8 mouse cellular contexts compared by ENCODE assay signal in the genomic region with DNA sequence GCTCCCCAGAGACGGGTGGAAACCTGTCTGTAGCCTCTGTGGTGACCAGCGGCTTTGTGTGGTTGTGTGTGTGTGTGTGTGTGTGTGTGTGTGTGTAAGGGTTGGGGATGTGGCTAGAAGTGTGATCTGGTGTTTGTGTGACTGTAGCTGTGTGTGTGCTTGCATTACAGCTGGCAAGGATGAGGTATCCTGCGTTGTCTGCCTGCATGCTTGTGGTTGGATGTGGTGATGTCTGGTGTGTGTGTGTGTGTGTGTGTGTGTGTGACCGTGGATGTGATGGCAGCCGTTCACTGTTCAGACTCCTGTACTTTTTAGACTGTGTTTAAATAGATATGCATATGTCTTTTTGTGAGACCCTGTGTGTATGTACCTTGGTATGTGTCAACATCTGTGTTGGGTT. TPM values are rescaled to one million over a fixed set of nuclear protein-coding genes. Genes with fewer than 3 reads are reported as not detected.
DNase-seq lines count a peak whose midpoint lies in the region; ATAC-seq lines count a peak whose summit lies in the region.

No protein-coding gene starts in this region.

- H3K9me3 ChIP-seq in megakaryocyte, embryonic 14.5 days, result no peaks in the 10 kb centered on the region
- H3K9me3 ChIP-seq in hindbrain, embryonic 16.5 days (ENCODE audit: control insufficient read depth, low read length), result no peaks in the 10 kb centered on the region

- H3K27me3 ChIP-seq in megakaryocyte, embryonic 14.5 days (replicated peaks), result peaks cover 43% of the 10 kb centered on the region
- no peaks in the 10 kb centered on the region for H3K27me3 ChIP-seq in hindbrain, embryonic 16.5 days (replicated peaks; ENCODE audit: control insufficient read depth, insufficient read depth, low read length)

- peak; percentile 53 for DNase-seq in cerebellum, adult 9-10 months
- no peak for DNase-seq in cerebellum, adult 11 months
- peak; percentile 41 for DNase-seq in naive thymus-derived CD4-positive, alpha-beta T cell, adult 2 months (ENCODE audit: low read depth)
- no peak for DNase-seq in frontal cortex, postnatal 25 days (ENCODE audit: low spot score in 2 of 2)

- H3K27ac ChIP-seq in hindbrain, embryonic 16.5 days (ENCODE audit: low read depth, low read length), result peak overlapping the region; percentile 92

- peaks cover 28% of the 10 kb centered on the region for H3K36me3 ChIP-seq in megakaryocyte, embryonic 14.5 days (replicated peaks; ENCODE audit: low read length)
- peaks cover 19% of the 10 kb centered on the region for H3K36me3 ChIP-seq in hindbrain, embryonic 16.5 days (ENCODE audit: control insufficient read depth, insufficient read depth, low read length)

- H3K9ac ChIP-seq in hindbrain, embryonic 16.5 days (ENCODE audit: low read depth, low read length), result peak overlapping the region; percentile 80

- H3K4me1 ChIP-seq in megakaryocyte, embryonic 14.5 days, result peaks cover 47% of the 10 kb centered on the region
- peaks cover 28% of the 10 kb centered on the region for H3K4me1 ChIP-seq in hindbrain, embryonic 16.5 days (ENCODE audit: control insufficient read depth, insufficient read depth, low read depth, low read length)

- H3K4me2 ChIP-seq in hindbrain, embryonic 16.5 days (ENCODE audit: low read length), result peak overlapping the region; percentile 89

- H3K4me3 ChIP-seq in megakaryocyte, embryonic 14.5 days (replicated peaks), result peak overlapping the region; percentile 67
- H3K4me3 ChIP-seq in hindbrain, embryonic 16.5 days (ENCODE audit: low read length), result peak overlapping the region; percentile 72

- WGBS in hindbrain, embryonic 16.5 days, result 12% methylated on average over 5 of the region's 5 CpGs

- ATAC-seq in megakaryocyte, adult 5-6 weeks (ENCODE audit: poor library complexity, severe bottlenecking), result no peak
- 0 out of 2 replicates have a peak, but pooled peaks have one; percentile 1 for ATAC-seq in hindbrain, embryonic 16.5 days
- ATAC-seq in erythroblast, adult 5-6 weeks (replicated peaks; ENCODE audit: low FRiP score, poor library complexity, severe bottlenecking), result no peak

RNA-seq across cellular contexts. Expression of gene Numbl, which starts 1.5 kb away (rescaled TPM):
- 2.0 and 2.4 TPM in 2 replicates for polyA plus RNA-seq in megakaryocyte, embryonic 14.5 days (2012; ENCODE audit: insufficient read depth, low replicate concordance)
- total RNA-seq in megakaryocyte, adult 5-6 weeks (2015), result 2.8 and 4.3 TPM in 2 replicates
- total RNA-seq in megakaryocyte, adult 5-6 weeks (2017), result 2.5 and 2.6 TPM in 2 replicates
- 54.4 and 59.5 TPM in 2 replicates for polyA plus RNA-seq in hindbrain, embryonic 16.5 days (2015; fragmentation: Nextera tagmentation; extraction: Ambion mirVana)
- 0.42 and 0.58 TPM in 2 replicates for total RNA-seq in erythroblast, adult 5-6 weeks (2015; ENCODE audit: low replicate concordance)
- total RNA-seq in erythroblast, adult 5-6 weeks (2017; ENCODE audit: low replicate concordance), result 0.17 and 1.5 TPM in 2 replicates

RNA-seq across cellular contexts. Expression of gene Coq8b, which starts 26.9 kb away (rescaled TPM):
- polyA plus RNA-seq in megakaryocyte, embryonic 14.5 days (2012; ENCODE audit: insufficient read depth, low replicate concordance), result 45.5 and 46.3 TPM in 2 replicates
- 12.0 and 16.8 TPM in 2 replicates for total RNA-seq in megakaryocyte, adult 5-6 weeks (2015)
- 7.5 and 15.2 TPM in 2 replicates for total RNA-seq in megakaryocyte, adult 5-6 weeks (2017)
- 21.8 and 23.9 TPM in 2 replicates for polyA plus RNA-seq in hindbrain, embryonic 16.5 days (2015; fragmentation: Nextera tagmentation; extraction: Ambion mirVana)
- total RNA-seq in erythroblast, adult 5-6 weeks (2015; ENCODE audit: low replicate concordance), result 2.1 and 3.5 TPM in 2 replicates
- total RNA-seq in erythroblast, adult 5-6 weeks (2017; ENCODE audit: low replicate concordance), result 2.9 and 4.5 TPM in 2 replicates

RNA-seq across cellular contexts. Expression of gene Itpkc, which starts 31.3 kb away (rescaled TPM):
- polyA plus RNA-seq in megakaryocyte, embryonic 14.5 days (2012; ENCODE audit: insufficient read depth, low replicate concordance), result 1.0 and 3.0 TPM in 2 replicates
- total RNA-seq in megakaryocyte, adult 5-6 weeks (2015), result 1.6 and 2.7 TPM in 2 replicates
- 1.6 and 4.7 TPM in 2 replicates for total RNA-seq in megakaryocyte, adult 5-6 weeks (2017)
- polyA plus RNA-seq in hindbrain, embryonic 16.5 days (2015; fragmentation: Nextera tagmentation; extraction: Ambion mirVana), result 5.7 and 5.9 TPM in 2 replicates
- 2.3 TPM in 1 of 2 replicates, not detected in the other for total RNA-seq in erythroblast, adult 5-6 weeks (2015; ENCODE audit: low replicate concordance)
- 0.60 and 1.5 TPM in 2 replicates for total RNA-seq in erythroblast, adult 5-6 weeks (2017; ENCODE audit: low replicate concordance)

Comparison
In these comparisons a context has a peak if more than half of its experiments do, and no peak if none do; other contexts are left out.
1. DNase-seq: peak in cerebellum, adult 9-10 months (single experiment) and naive thymus-derived CD4-positive, alpha-beta T cell, adult 2 months (single experiment); none in cerebellum, adult 11 months (single experiment) and frontal cortex, postnatal 25 days (0 of 2).